Mouse (Mus musculus) E14TG2a.4 (cell line): ENCODE data around the gene Bpifa3.

Experiments used
- H3K27me3 ChIP-seq: 2 replicates; pipeline ENCODE4 v1.6.1; 2014; ENCODE audit warnings: low read length, control low read depth; ENCODE audit not compliant: insufficient read depth
- H3K36me3 ChIP-seq: 2 replicates; pipeline ENCODE4 v1.6.1; 2014; ENCODE audit warnings: low read length, control low read depth; ENCODE audit not compliant: insufficient read depth
- H3K4me1 ChIP-seq: replicated peaks from 2 replicates; pipeline ENCODE4 v1.6.1; 2014; ENCODE audit warnings: low read depth, low read length, control low read depth
- H3K4me3 ChIP-seq: replicated peaks from 2 replicates; pipeline ENCODE4 v1.5.1; 2014; ENCODE audit warnings: mild to moderate bottlenecking, low read length
- H3K9me3 ChIP-seq: 2 replicates; pipeline ENCODE4 v1.6.1; 2014; ENCODE audit warnings: low read length, control low read depth
- CTCF ChIP-seq: conservative IDR thresholded peaks from 2 replicates; pipeline ENCODE4 v1.5.1; 2014; ENCODE audit warnings: low read length
- NANOG ChIP-seq: IDR thresholded peaks from 2 replicates; pipeline ENCODE4 v1.6.1; 2014; ENCODE audit warnings: borderline replicate concordance, low read length, mixed read lengths
- POU5F1 ChIP-seq: IDR thresholded peaks from 2 replicates; pipeline ENCODE4 v1.6.1; 2014; ENCODE audit warnings: low read length, borderline replicate concordance

Gene Bpifa3

GRCm38 (mm10) chr2:154130120-154130519, at the start of gene Bpifa3:
Gene Bpifa3 (plus strand): TSS chr2:154130336.
- H3K27me3 ChIP-seq, result no peaks in the 10 kb centered on the region
- H3K4me1 ChIP-seq, result no peaks in the 10 kb centered on the region
- TF ChIP-seq CTCF, result no peak
- no peak for TF ChIP-seq POU5F1
- no peak for TF ChIP-seq NANOG
- no peak within 1 kb of the TSS for H3K4me3 ChIP-seq
- H3K9me3 ChIP-seq, result no peaks in the 10 kb centered on the region
- H3K36me3 ChIP-seq, result no peaks in the 10 kb centered on the region

GRCm38 (mm10) chr2:154097734-154098133, 32.4 kb upstream of the Bpifa3 start:
- no peaks in the 10 kb centered on the region for H3K4me1 ChIP-seq
- TF ChIP-seq NANOG (no peak), POU5F1 (no peak), CTCF (peak; percentile 76)
- no peaks in the 10 kb centered on the region for H3K36me3 ChIP-seq
- H3K9me3 ChIP-seq, result no peaks in the 10 kb centered on the region
- H3K4me3 ChIP-seq, result no peak overlapping the region
- no peaks in the 10 kb centered on the region for H3K27me3 ChIP-seq

GRCm38 (mm10) chr2:154117381-154117780, 12.8 kb upstream of the Bpifa3 start:
- no peaks in the 10 kb centered on the region for H3K27me3 ChIP-seq
- TF ChIP-seq CTCF (no peak), NANOG (no peak), POU5F1 (no peak)

GRCm38 (mm10) chr2:154142580-154142979, 12.4 kb downstream of the Bpifa3 start, which contains the start of gene Bpifa1:
Gene Bpifa1 (plus strand): TSS chr2:154142880.
- no peaks in the 10 kb centered on the region for H3K36me3 ChIP-seq
- TF ChIP-seq POU5F1 (no peak), CTCF (no peak), NANOG (no peak)

More at GRCm38 (mm10) chr2:154117381-154117780, 12.8 kb upstream of the Bpifa3 start:
- no peaks in the 10 kb centered on the region for H3K9me3 ChIP-seq
- no peaks in the 10 kb centered on the region for H3K4me1 ChIP-seq
- no peaks in the 10 kb centered on the region for H3K36me3 ChIP-seq
- no peak overlapping the region for H3K4me3 ChIP-seq

GRCm38 (mm10) chr2:154143735-154144134, 13.6 kb downstream of the Bpifa3 start:
- Histone ChIP-seq H3K9me3 (no peaks in the 10 kb centered on the region), H3K27me3 (no peaks in the 10 kb centered on the region), H3K4me1 (no peaks in the 10 kb centered on the region), H3K4me3 (no peak overlapping the region), H3K36me3 (no peaks in the 10 kb centered on the region)
- TF ChIP-seq NANOG, result no peak
- no peak for TF ChIP-seq CTCF
- TF ChIP-seq POU5F1, result no peak

More at GRCm38 (mm10) chr2:154142580-154142979, 12.4 kb downstream of the Bpifa3 start, which contains the start of gene Bpifa1:
- Histone ChIP-seq H3K9me3 (no peaks in the 10 kb centered on the region), H3K27me3 (no peaks in the 10 kb centered on the region), H3K4me3 (no peak within 1 kb of the TSS), H3K4me1 (no peaks in the 10 kb centered on the region)

- Histone ChIP-seq H3K27me3 (no peaks in the 10 kb centered on the region), H3K9me3 (no peaks in the 10 kb centered on the region)
Observed at GRCm38 (mm10) chr2:154147496-154147895, 17.4 kb downstream of the Bpifa3 start.

GRCm38 (mm10) chr2:154158433-154158832, 28.3 kb downstream of the Bpifa3 start:
- Histone ChIP-seq H3K27me3 (no peaks in the 10 kb centered on the region), H3K9me3 (no peaks in the 10 kb centered on the region), H3K36me3 (no peaks in the 10 kb centered on the region), H3K4me1 (no peaks in the 10 kb centered on the region), H3K4me3 (no peak overlapping the region)
- no peak for TF ChIP-seq POU5F1
- peak; percentile 70 for TF ChIP-seq CTCF

More at GRCm38 (mm10) chr2:154147496-154147895, 17.4 kb downstream of the Bpifa3 start:
- H3K4me1 ChIP-seq, result no peaks in the 10 kb centered on the region
- TF ChIP-seq POU5F1, result no peak
- no peak for TF ChIP-seq NANOG
- no peak for TF ChIP-seq CTCF
- H3K36me3 ChIP-seq, result no peaks in the 10 kb centered on the region
- no peak overlapping the region for H3K4me3 ChIP-seq

GRCm38 (mm10) chr2:154162307-154162706, 32.2 kb downstream of the Bpifa3 start, which contains the start of gene Bpifa5:
Gene Bpifa5 (plus strand): TSS chr2:154162607.
- TF ChIP-seq CTCF (no peak), NANOG (no peak), POU5F1 (no peak)
- H3K9me3 ChIP-seq, result no peaks in the 10 kb centered on the region
- H3K4me3 ChIP-seq, result no peak within 1 kb of the TSS
- H3K4me1 ChIP-seq, result no peaks in the 10 kb centered on the region
- no peaks in the 10 kb centered on the region for H3K27me3 ChIP-seq
- H3K36me3 ChIP-seq, result no peaks in the 10 kb centered on the region

GRCm38 (mm10) chr2:154163306-154163705, 33.2 kb downstream of the Bpifa3 start:
- Histone ChIP-seq H3K27me3 (no peaks in the 10 kb centered on the region), H3K4me3 (no peak overlapping the region), H3K4me1 (no peaks in the 10 kb centered on the region), H3K36me3 (no peaks in the 10 kb centered on the region), H3K9me3 (no peaks in the 10 kb centered on the region)
- TF ChIP-seq POU5F1, result no peak
- TF ChIP-seq NANOG, result no peak
- TF ChIP-seq CTCF, result no peak
